ENCODE assay signal across 7 mouse cellular contexts in genomic region chr10:80260642-80261584, GRCm38 (mm10). TPM values are rescaled to one million over a fixed set of nuclear protein-coding genes. Genes with fewer than 3 reads are reported as not detected.
DNase-seq lines count a peak whose midpoint lies in the region; ATAC-seq lines count a peak whose summit lies in the region.

Gamt (minus strand) TSS chr10:80261012.
Dazap1 (plus strand) TSS chr10:80261486.

- ATAC-seq in intestine, embryonic 16.5 days, result peak; percentile 90
- peak; percentile 85 for ATAC-seq in midbrain, embryonic 11.5 days (ENCODE audit: low FRiP score)

- intact Hi-C loops in left cerebral cortex, postnatal 36 days (cut with DNase I), result no loop called here

- H3K9ac ChIP-seq in intestine, embryonic 16.5 days (ENCODE audit: low read depth, low read length), result peak within 1 kb of the TSS; percentile 78
- peak within 1 kb of the TSS; percentile 63 for H3K9ac ChIP-seq in midbrain, embryonic 11.5 days (ENCODE audit: low read length)

- under 1% methylated on average over 49 of the region's 49 CpGs for WGBS in intestine, embryonic 16.5 days
- WGBS in midbrain, embryonic 11.5 days, result 1% methylated on average over 48 of the region's 49 CpGs

- H3K36me3 ChIP-seq in intestine, embryonic 16.5 days (ENCODE audit: control insufficient read depth, insufficient read depth, low read length), result peaks cover 13% of the 10 kb centered on the region
- peaks cover 4% of the 10 kb centered on the region; the same call in 1 of the 2 replicates for H3K36me3 ChIP-seq in midbrain, embryonic 11.5 days (ENCODE audit: control insufficient read depth, insufficient read depth, low read length)

- H3K9me3 ChIP-seq in intestine, embryonic 16.5 days (ENCODE audit: control insufficient read depth, low read length), result no peaks in the 10 kb centered on the region
- no peaks in the 10 kb centered on the region for H3K9me3 ChIP-seq in midbrain, embryonic 11.5 days (ENCODE audit: control insufficient read depth, low read length)

- H3K4me1 ChIP-seq in intestine, embryonic 16.5 days (ENCODE audit: control insufficient read depth, insufficient read depth, low read length), result peaks cover 21% of the 10 kb centered on the region
- H3K4me1 ChIP-seq in midbrain, embryonic 11.5 days (ENCODE audit: control insufficient read depth, insufficient read depth, low read length), result peaks cover 35% of the 10 kb centered on the region

- H3K27ac ChIP-seq in intestine, embryonic 16.5 days (ENCODE audit: low read length), result peak within 1 kb of the TSS; percentile 98
- peak within 1 kb of the TSS; percentile 90 for H3K27ac ChIP-seq in midbrain, embryonic 11.5 days (ENCODE audit: low read depth, low read length)

- H3K27me3 ChIP-seq in intestine, embryonic 16.5 days (replicated peaks; ENCODE audit: control insufficient read depth, insufficient read depth, low read length), result no peaks in the 10 kb centered on the region
- no peaks in the 10 kb centered on the region for H3K27me3 ChIP-seq in midbrain, embryonic 11.5 days (ENCODE audit: control insufficient read depth, insufficient read depth, low read length)

- peak; percentile 98 for DNase-seq in adrenal gland, adult 8-10 months
- peak; percentile 99 for DNase-seq in embryo, embryonic 9.5 days (ENCODE audit: extremely low spot score)
- peak; percentile 98 to 99 for DNase-seq in gastrocnemius, postnatal 4 days (ENCODE audit: low spot score in 2 of 2)
- DNase-seq in left cerebral cortex, postnatal 36 days (ENCODE audit: low spot score in 2 of 2), result peak; percentile 89 to 90
- peak; percentile 100 for DNase-seq in midbrain, embryonic 11.5 days (ENCODE audit: low spot score, missing footprints)
- DNase-seq in skeletal muscle tissue, adult 2 months (ENCODE audit: low read depth, low spot score), result peak; percentile 97

- H3K4me2 ChIP-seq in intestine, embryonic 16.5 days (ENCODE audit: low read depth, low read length), result peak within 1 kb of the TSS; percentile 93
- peak within 1 kb of the TSS; percentile 71 for H3K4me2 ChIP-seq in midbrain, embryonic 11.5 days

- peak within 1 kb of the TSS; percentile 61 for H3K4me3 ChIP-seq in intestine, embryonic 16.5 days (ENCODE audit: low read length)
- H3K4me3 ChIP-seq in midbrain, embryonic 11.5 days (ENCODE audit: low read depth, low read length), result peak within 1 kb of the TSS; percentile 36

RNA-seq across cellular contexts. Expression of gene Gamt, which starts in this region (rescaled TPM):
- 100 to 1,000 TPM; 238 to 291 (median 243) TPM for total RNA-seq in adrenal gland, adult 8-10 months (2022)
- 100 to 1,000 TPM; 446 to 545 TPM for total RNA-seq in gastrocnemius, postnatal 4 days (2021)
- polyA plus RNA-seq in intestine, embryonic 16.5 days (2015; fragmentation: Nextera tagmentation; extraction: Ambion mirVana), result 91.0 and 106 TPM in 2 replicates
- 10 to 100 TPM; 22.5 to 43.9 TPM for total RNA-seq in left cerebral cortex, postnatal 36 days (2021)
- polyA plus RNA-seq in midbrain, embryonic 11.5 days (2014; fragmentation: Nextera tagmentation; extraction: Ambion mirVana), result 24.6 and 28.9 TPM in 2 replicates

RNA-seq across cellular contexts. Expression of gene Dazap1, which starts in this region (rescaled TPM):
- 100 to 1,000 TPM in 2 of 4 experiments, 10 to 100 TPM in 2; 72.3 to 125 (median 90.3) TPM for total RNA-seq in adrenal gland, adult 8-10 months (2022)
- 100 to 1,000 TPM in 1 of 2 experiments, 10 to 100 TPM in 1; 98.9 to 112 TPM for total RNA-seq in gastrocnemius, postnatal 4 days (2021)
- polyA plus RNA-seq in intestine, embryonic 16.5 days (2015; fragmentation: Nextera tagmentation; extraction: Ambion mirVana), result 36.8 and 37.6 TPM in 2 replicates
- 10 to 100 TPM; 71.7 to 99.0 TPM for total RNA-seq in left cerebral cortex, postnatal 36 days (2021)
- 37.8 and 42.6 TPM in 2 replicates for polyA plus RNA-seq in midbrain, embryonic 11.5 days (2014; fragmentation: Nextera tagmentation; extraction: Ambion mirVana)

Comparison
In these comparisons a context has a peak if more than half of its experiments do, and no peak if none do; other contexts are left out.
1. Peak in every context shown above with its lines: DNase-seq, ATAC-seq, H3K4me3 ChIP-seq and H3K27ac ChIP-seq.
2. RNA of gene Gamt (total RNA-seq): 446 to 545 TPM in gastrocnemius, postnatal 4 days and 238 to 291 TPM in adrenal gland, adult 8-10 months; 22.5 to 43.9 TPM in left cerebral cortex, postnatal 36 days; every median in the first group is over 4 times any median in the second.